Mouse (Mus musculus) lung, postnatal 25 days (tissue): ENCODE data around the gene Cdc20b.

Source experiments
- DNase-seq: peaks from one replicate; pipeline ENCODE4 v3.0.0; 2022; ENCODE audit warnings: low spot score

Cdc20b gene

DNA sequence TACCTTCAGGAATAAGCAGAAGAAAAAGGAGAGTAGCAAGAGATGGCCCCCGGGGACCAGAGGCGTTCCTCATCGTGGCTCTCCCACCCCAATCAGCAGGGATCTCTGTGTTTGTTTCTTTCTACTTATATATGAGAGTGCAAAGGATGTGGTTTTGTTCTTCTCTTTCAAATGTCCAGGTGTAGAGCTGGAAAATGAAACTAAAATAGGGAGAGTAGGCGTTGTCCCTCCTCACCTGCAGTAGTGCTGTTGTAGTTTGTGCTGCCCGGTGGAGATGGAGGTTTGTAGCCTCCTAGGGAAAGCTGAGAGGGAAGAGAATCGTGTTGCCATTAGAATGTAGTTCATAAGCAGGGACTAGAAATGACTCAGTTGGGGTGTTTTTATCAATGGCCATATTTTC lies 66.0 kb downstream of the Cdc20b start, which contains the start of gene Gzma:
Gene Gzma (minus strand): TSS at position 103 of the 400 bp plus-strand sequence.
- DNase-seq: no peak

DNA sequence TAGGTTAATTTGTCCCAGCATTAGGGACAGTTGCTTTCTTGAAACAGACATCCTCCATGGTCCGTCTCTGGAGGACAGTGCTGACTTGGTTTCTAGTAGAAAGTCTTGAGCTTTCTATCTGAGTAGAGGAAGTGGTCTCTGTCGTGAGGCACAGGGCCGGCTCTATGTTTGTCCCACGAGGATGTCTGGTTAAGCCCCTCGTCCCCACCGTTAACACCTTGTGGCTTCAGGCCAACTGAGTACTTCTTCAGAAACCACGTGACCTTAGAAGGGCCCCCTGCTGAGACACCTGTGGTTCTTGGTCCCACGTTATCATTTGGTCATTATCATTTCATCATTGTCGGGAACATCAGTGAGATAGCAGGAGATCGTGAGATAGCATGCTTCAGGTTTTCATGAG lies 66.9 kb downstream of the Cdc20b start:
- no peak for DNase-seq

DNA sequence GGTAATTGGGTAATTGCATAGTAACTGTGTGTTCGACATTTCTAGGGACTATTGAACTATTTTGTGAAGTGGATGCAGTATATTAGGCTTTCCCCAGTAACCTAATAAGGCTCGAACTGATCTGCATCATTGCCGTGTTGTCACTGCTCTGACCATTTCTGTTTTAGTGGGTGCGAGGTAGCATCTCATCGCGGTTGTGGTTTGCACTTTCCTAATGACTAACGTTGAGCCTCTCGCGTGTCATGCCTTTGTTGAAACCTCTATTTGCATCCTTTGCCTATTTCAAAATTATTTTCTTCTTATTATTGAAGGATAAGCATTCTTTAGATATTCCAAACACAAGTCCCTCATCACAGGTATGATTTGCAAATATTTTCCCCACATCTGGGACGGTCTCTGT lies 69.8 kb downstream of the Cdc20b start:
- no peak for DNase-seq

DNA sequence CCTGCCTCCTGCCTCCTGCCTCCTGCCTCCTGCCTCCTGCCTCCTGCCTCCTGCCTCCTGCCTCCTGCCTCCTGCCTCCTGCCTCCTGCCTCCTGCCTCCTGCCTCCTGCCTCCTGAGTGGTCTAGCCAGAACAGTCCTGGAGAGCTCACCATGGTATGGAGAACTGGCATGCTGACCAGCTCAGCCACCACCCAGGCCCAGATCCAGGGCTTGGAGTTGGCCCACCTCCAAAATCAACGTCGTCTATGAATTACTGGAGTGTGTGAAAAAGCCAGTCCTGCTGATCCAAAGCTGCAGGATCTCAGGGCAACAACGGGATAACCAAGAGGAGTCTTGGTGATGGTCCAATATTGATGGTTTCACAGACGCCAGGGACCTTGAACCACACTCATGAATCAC lies 84.1 kb downstream of the Cdc20b start:
- DNase-seq: no peak

DNA sequence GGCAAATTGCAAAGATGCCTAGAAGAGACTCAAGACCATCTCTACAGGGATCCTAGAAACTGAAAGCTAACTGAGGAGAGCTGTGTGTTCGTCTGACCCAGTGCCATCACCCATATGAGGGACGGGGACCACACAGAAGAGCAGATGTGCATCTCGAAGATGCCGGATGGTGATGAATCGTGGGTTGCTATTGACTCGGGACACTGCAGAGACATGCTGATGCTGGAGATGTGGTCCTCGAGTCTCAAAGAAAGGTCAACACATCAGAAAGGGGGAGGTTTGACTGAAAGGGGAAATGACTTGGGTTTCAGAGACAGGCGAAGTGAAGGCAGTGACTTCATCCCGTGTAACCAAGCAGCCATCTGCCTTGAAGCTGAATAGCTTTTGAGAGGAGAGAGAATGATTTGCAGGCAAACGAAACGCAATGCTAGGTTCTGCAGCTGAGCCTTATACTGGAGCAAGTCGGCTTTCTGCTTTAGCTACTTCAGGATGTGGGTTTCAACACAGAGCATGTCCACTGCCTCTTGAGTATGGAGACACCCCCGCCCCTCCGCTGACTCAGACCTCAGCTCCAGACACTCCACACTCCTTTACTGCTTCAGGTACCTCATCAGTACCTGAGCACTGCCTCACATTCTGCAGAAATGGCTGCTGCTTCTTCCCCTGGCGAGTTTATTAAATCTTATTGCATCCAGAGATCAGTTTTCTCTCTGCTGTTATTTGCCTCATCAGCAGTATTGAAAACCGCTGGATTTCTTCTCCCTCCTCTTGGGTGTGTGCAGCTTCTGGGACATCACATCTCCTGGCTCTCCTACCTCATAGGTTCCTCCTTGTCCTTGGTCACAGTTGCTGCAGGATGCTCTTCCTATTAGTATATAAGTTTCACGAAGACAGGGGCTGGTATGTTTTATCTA lies 85.7 kb downstream of the Cdc20b start:
- DNase-seq: no peak

DNA sequence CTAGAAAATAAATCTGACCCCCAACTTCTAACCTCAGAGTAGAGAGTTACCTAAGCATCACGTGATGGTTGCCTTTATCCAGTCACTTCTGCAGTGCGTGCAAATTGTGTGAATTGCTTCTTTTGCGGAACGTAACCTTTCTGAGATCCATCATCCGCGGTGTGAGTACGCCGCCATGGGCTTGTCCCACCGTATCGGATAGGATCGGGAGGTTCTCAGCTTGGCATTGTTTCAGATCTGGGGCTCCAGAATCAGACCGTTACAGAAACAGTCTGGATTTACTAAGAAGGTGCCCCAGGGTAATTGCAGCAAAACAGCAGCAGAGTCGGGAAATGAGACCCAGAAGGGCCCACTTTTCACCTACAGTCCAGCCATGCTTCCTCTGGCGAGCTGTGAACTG lies 86.4 kb downstream of the Cdc20b start:
- no peak for DNase-seq

DNA sequence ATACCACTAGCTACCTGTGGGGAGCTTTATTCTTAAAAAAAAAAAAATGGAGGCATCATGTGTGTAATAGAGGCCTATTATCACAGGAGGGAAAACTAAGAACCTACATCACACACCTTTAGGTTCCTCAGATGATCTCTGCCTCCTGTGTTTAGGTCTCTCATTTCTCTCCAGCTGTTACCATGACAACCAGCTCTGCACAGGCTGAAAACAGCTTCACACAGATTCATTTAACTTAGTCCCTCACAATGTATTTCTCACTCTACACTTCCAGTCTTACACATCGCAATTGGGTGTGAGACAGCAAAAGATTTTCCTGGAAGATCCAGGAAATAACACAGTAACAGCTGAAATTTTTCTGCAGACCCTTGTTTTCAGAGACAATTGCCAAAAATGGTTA lies 95.1 kb downstream of the Cdc20b start:
- no peak for DNase-seq

DNA sequence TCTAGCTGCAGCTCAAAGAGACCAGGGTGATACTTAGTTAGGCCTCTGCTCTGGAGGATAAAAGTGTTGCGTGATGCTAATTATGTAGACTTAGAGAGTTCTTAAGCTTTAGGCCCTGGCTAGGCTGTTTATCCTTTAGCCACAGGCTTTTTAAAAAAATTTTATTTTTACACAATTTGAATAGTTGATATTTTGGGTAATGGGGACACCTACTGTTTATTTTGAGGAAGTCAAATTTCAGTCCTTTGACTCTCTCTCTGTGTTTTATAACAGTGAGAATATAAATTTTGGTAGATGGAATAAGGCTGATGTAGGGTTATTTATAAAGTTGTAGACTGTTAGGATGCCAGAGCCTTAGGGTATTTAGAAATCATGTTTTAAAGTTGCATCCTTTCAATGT lies 104.7 kb downstream of the Cdc20b start:
- DNase-seq: no peak
